Mouse (Mus musculus) intestine, embryonic 15.5 days (tissue): ENCODE results near the gene Mccc1. TPM values are rescaled to one million over a fixed set of nuclear protein-coding genes. Genes with fewer than 3 reads are reported as not detected.

ENCODE experiments used
- ATAC-seq: fragments of 200-750 bp; cut with Nextera tagmentation; 2 replicates; pipeline ENCODE4 v1.8.0; 2017; ENCODE audit warnings: moderate TSS enrichment, moderate library complexity
- H3K27ac ChIP-seq: fragments of 300-500 bp; sonication (generic); 2 replicates; pipeline ENCODE4 v1.5.1; 2015; ENCODE audit warnings: mild to moderate bottlenecking, inconsistent platforms
- H3K27me3 ChIP-seq: fragments of 300-500 bp; sonication (generic); replicated peaks from 2 replicates; pipeline ENCODE4 v1.6.1; 2015; ENCODE audit warnings: inconsistent platforms
- H3K36me3 ChIP-seq: fragments of 300-500 bp; sonication (generic); 2 replicates; pipeline ENCODE4 v1.6.1; 2015; ENCODE audit warnings: inconsistent platforms
- H3K4me1 ChIP-seq: fragments of 300-500 bp; sonication (generic); replicated peaks from 2 replicates; pipeline ENCODE4 v1.6.1; 2015; ENCODE audit warnings: inconsistent platforms
- H3K4me2 ChIP-seq: fragments of 300-500 bp; sonication (generic); replicated peaks from 2 replicates; pipeline ENCODE4 v1.6.1; 2015; ENCODE audit warnings: mild to moderate bottlenecking, inconsistent platforms
- H3K4me3 ChIP-seq: fragments of 300-500 bp; sonication (generic); replicated peaks from 2 replicates; pipeline ENCODE4 v1.5.1; 2015; ENCODE audit warnings: inconsistent platforms
- H3K9ac ChIP-seq: fragments of 300-500 bp; sonication (generic); 2 replicates; pipeline ENCODE4 v1.6.1; 2015; ENCODE audit warnings: inconsistent platforms
- H3K9me3 ChIP-seq: fragments of 300-500 bp; sonication (generic); 2 replicates; pipeline ENCODE4 v1.6.1; 2016; ENCODE audit warnings: inconsistent platforms
- WGBS: fragments of 180-500 bp; shearing (Covaris S2); methylation state at CpG from one replicate; pipeline ENCODE4 v1.1.7; 2015; 5-methylcytosine and 5-hydroxymethylcytosine counted together
- polyA plus RNA-seq: library from polyadenylated mRNA; unstranded; fragments of >200 nt; fragmentation: Nextera tagmentation; extraction: Ambion mirVana; gene quantifications from 2 replicates; pipeline ENCODE4 v1.2.1, GENCODE M21; 2015

The Mccc1 gene
- polyA plus RNA-seq, 1 experiment from 2014 or later, result 32.1 TPM

- H3K27me3 ChIP-seq, result no peaks in the 10 kb centered on the region
Measured at GRCm38 (mm10) chr3:35931896-35932727, 68.4 kb downstream of the Mccc1 start.

GRCm38 (mm10) chr3:35931359-35931758, 69.1 kb downstream of the Mccc1 start:
- Histone ChIP-seq H3K4me1 (peaks cover 12% of the 10 kb centered on the region), H3K27me3 (no peaks in the 10 kb centered on the region), H3K36me3 (no peaks in the 10 kb centered on the region), H3K4me3 (peak overlapping the region; percentile 98), H3K27ac (no peak overlapping the region; the same call in 1 of the 2 replicates), H3K9ac (peak overlapping the region; percentile 99), H3K4me2 (peak overlapping the region; percentile 83), H3K9me3 (no peaks in the 10 kb centered on the region)
- 27% methylated on average over 7 of the region's 7 CpGs for WGBS
- no peak for ATAC-seq

More at GRCm38 (mm10) chr3:35931896-35932727, 68.4 kb downstream of the Mccc1 start:
- H3K4me2 ChIP-seq, result peak overlapping the region; percentile 83
- peak overlapping the region; percentile 98 for H3K4me3 ChIP-seq
- peak overlapping the region; percentile 95 for H3K27ac ChIP-seq
- under 1% methylated on average over 46 of the region's 65 CpGs for WGBS
- ATAC-seq, result peak; percentile 87
- no peaks in the 10 kb centered on the region for H3K36me3 ChIP-seq
- peak overlapping the region; percentile 99 for H3K9ac ChIP-seq
- no peaks in the 10 kb centered on the region for H3K9me3 ChIP-seq
- H3K4me1 ChIP-seq, result peaks cover 12% of the 10 kb centered on the region

GRCm38 (mm10) chr3:35929831-35930230, 70.6 kb downstream of the Mccc1 start:
- Histone ChIP-seq H3K9me3 (no peaks in the 10 kb centered on the region), H3K36me3 (no peaks in the 10 kb centered on the region), H3K9ac (no peak overlapping the region), H3K4me3 (no peak overlapping the region), H3K27me3 (no peaks in the 10 kb centered on the region), H3K4me2 (no peak overlapping the region), H3K27ac (no peak overlapping the region), H3K4me1 (peaks cover 12% of the 10 kb centered on the region)
- 37% methylated on average over 8 of the region's 8 CpGs for WGBS
- no peak for ATAC-seq

GRCm38 (mm10) chr3:35929406-35929805, 71.1 kb downstream of the Mccc1 start:
- Histone ChIP-seq H3K4me3 (no peak overlapping the region), H3K9ac (no peak overlapping the region), H3K4me2 (no peak overlapping the region), H3K9me3 (no peaks in the 10 kb centered on the region), H3K27ac (no peak overlapping the region), H3K27me3 (no peaks in the 10 kb centered on the region), H3K4me1 (peaks cover 12% of the 10 kb centered on the region), H3K36me3 (no peaks in the 10 kb centered on the region)
- 60% methylated on average over 3 of the region's 3 CpGs for WGBS
- ATAC-seq, result no peak

- ATAC-seq, result peak; percentile 71
- Histone ChIP-seq H3K36me3 (no peaks in the 10 kb centered on the region), H3K4me2 (no peak overlapping the region), H3K4me1 (0 out of 2 replicates have a peak, but pooled peaks cover 5% of the 10 kb centered on the region), H3K4me3 (no peak overlapping the region), H3K9ac (no peak overlapping the region), H3K9me3 (no peaks in the 10 kb centered on the region), H3K27me3 (no peaks in the 10 kb centered on the region), H3K27ac (no peak overlapping the region)
- WGBS, result 56% methylated on average over 2 of the region's 2 CpGs
Measured at GRCm38 (mm10) chr3:35925852-35926251, 74.6 kb downstream of the Mccc1 start.

GRCm38 (mm10) chr3:35924007-35924406, 76.5 kb downstream of the Mccc1 start:
- H3K36me3 ChIP-seq, result no peaks in the 10 kb centered on the region
- no peak overlapping the region for H3K27ac ChIP-seq
- no peak overlapping the region for H3K4me3 ChIP-seq
- H3K4me2 ChIP-seq, result no peak overlapping the region
- no peak overlapping the region for H3K9ac ChIP-seq
- 89% methylated on average over 3 of the region's 3 CpGs for WGBS
- no peaks in the 10 kb centered on the region for H3K27me3 ChIP-seq
- no peaks in the 10 kb centered on the region for H3K9me3 ChIP-seq
- 0 out of 2 replicates have a peak, but pooled peaks cover 2% of the 10 kb centered on the region for H3K4me1 ChIP-seq
- no peak for ATAC-seq

- Histone ChIP-seq H3K4me3 (no peak overlapping the region), H3K9me3 (no peaks in the 10 kb centered on the region), H3K4me1 (0 out of 2 replicates have a peak, but pooled peaks cover 2% of the 10 kb centered on the region), H3K27me3 (no peaks in the 10 kb centered on the region), H3K36me3 (no peaks in the 10 kb centered on the region), H3K9ac (no peak overlapping the region), H3K4me2 (no peak overlapping the region), H3K27ac (no peak overlapping the region)
- 49% methylated on average over 7 of the region's 7 CpGs for WGBS
- ATAC-seq, result peak; percentile 78; the same call in 1 of the 2 replicates
Measured at GRCm38 (mm10) chr3:35923495-35923894, 77.0 kb downstream of the Mccc1 start.

GRCm38 (mm10) chr3:35922522-35922921, 78.0 kb downstream of the Mccc1 start:
- ATAC-seq, result no peak
- no peak overlapping the region for H3K27ac ChIP-seq
- H3K4me3 ChIP-seq, result no peak overlapping the region
- no peak overlapping the region for H3K9ac ChIP-seq
- H3K36me3 ChIP-seq, result 0 out of 2 replicates have a peak, but pooled peaks cover 3% of the 10 kb centered on the region
- H3K4me2 ChIP-seq, result no peak overlapping the region
- 68% methylated on average over 4 of the region's 4 CpGs for WGBS
- 0 out of 2 replicates have a peak, but pooled peaks cover 2% of the 10 kb centered on the region for H3K4me1 ChIP-seq
- no peaks in the 10 kb centered on the region for H3K9me3 ChIP-seq
- H3K27me3 ChIP-seq, result no peaks in the 10 kb centered on the region

- Histone ChIP-seq H3K4me2 (no peak overlapping the region), H3K27ac (no peak overlapping the region), H3K27me3 (no peaks in the 10 kb centered on the region), H3K4me3 (no peak overlapping the region), H3K36me3 (peaks cover 12% of the 10 kb centered on the region), H3K9ac (no peak overlapping the region), H3K4me1 (no peaks in the 10 kb centered on the region), H3K9me3 (no peaks in the 10 kb centered on the region)
- no peak for ATAC-seq
- WGBS, result 69% methylated on average over 3 of the region's 3 CpGs
Measured at GRCm38 (mm10) chr3:35918229-35918628, 82.2 kb downstream of the Mccc1 start.

Other genes starting within 250 kb of the Mccc1 start
- gene Atp11b, start 246.6 kb downstream of the Mccc1 start, polyA plus RNA-seq, result 43.2 and 44.4 TPM in 2 replicates
- 83.6 and 105 TPM in 2 replicates for gene Dcun1d1, start 63.2 kb downstream of the Mccc1 start, polyA plus RNA-seq
- gene Ccdc144b, start 52.9 kb upstream of the Mccc1 start, polyA plus RNA-seq, result not detected in 2 replicates
- 78.9 and 84.9 TPM in 2 replicates for gene Acad9, start 65.3 kb upstream of the Mccc1 start, polyA plus RNA-seq
- 5.2 and 5.6 TPM in 2 replicates for gene D3Ertd254e, start 150.3 kb upstream of the Mccc1 start, polyA plus RNA-seq
- gene Qrfpr, start 221.6 kb upstream of the Mccc1 start, polyA plus RNA-seq, result 0.13 TPM in 1 of 2 replicates, not detected in the other